Mouse (Mus musculus): ENCODE data around the gene Tigd3. TPM values are rescaled to one million over a fixed set of nuclear protein-coding genes. Genes with fewer than 3 reads are reported as not detected.
A peak's percentile ranks its signal among the peaks of the same experiment; 100 is the strongest.
"Not testable (repeated sequence)": the region's sequence is repeated elsewhere in the genome, so short reads cannot be mapped to it uniquely, and the experiment has no call there.

Tigd3 gene
- total RNA-seq, 2 experiments from 2014 or later, result 4.5 to 5.5 TPM

DNA sequence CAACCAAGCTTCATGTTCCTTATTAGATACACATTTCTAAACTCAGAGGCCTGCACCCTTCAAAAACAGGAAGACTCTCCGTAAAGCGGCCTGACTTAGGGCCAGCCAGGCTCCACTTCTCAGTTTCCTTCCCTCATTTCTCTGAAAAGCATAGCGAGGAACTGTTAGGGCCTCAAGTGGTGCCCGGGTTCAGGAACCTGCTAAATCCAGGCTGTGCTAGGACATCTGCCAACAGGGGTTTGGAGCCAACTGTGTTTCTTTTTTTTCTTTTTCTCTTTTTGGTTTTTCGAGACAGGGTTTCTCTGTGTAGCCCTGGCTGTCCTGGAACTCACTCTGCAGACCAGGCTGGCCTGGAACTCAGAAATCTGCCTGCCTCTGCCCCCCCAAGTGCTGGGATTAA, 11.9 kb downstream of the Tigd3 start:
- intact Hi-C loops (cut with DNase I), result not testable (repeated sequence)
- DNase-seq (ENCODE audit: low spot score in 2 of 2), result peak in 1 of 2 experiments; percentile 24

DNA sequence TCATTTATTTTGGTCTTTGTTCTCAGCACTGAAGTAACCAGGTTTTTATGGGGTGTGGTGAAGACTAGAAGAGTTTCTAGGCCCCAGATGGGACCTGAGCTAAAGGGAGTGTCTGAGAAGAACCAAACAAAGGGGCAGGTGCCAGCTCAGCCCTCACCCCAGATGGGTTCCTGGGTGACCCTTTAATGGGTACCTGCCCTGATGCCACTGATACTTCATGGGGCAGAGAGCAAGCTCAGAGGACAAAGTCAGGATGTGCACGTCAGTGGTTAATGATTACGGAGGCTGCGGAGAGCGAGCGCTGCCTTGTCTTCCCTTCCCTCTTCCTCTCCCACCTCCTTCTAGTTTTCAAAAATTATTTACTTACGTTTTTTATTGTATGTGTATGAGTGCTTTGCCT, 12.8 kb downstream of the Tigd3 start:
- intact Hi-C loops (cut with DNase I), result no loop called here
- no peak for DNase-seq (ENCODE audit: low spot score in 2 of 2)

DNA sequence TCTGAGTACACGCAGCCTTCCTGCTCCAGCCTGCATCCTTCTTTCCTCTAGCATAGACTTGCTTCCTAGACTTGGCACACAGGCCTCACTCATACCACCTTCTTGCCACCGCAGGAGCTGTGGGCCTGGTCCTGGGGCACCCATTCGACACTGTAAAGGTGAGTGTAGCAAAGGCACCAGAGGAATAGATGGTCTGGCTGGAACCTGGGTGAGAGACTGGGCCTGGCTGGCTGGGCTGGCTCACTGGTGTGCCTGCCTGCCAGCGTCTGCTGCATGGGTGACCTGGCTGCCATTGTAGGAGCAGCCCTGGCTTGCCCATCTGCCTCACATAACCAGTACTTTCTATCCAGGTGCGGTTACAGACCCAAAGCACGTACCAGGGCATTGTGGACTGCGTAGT, 14.2 kb downstream of the Tigd3 start:
- intact Hi-C loops (cut with DNase I), result loop anchor here (5.0 kb wide), 1 partner anchor 167 kb away; no protein-coding TSS in a partner anchor
- no peak for DNase-seq (ENCODE audit: low spot score in 2 of 2)

DNA sequence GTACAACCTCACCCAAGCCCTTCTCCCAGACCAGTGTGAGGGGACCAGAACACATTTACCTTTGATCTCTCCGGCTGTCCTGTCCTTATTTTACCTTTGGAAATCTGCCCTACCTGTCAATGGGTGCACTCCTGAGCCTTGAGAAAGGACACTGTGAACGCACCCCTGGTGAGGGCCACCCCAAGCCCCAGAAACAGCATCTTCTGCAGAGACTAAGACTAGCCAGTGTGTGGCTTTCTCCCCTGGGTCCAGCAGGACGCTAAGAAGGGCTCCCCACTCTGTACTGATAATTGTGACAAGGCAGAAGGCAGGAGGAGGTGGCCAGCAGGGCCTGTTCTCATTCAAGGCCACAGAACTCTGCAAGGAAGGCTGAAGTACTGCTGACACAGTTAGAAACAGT, 15.0 kb downstream of the Tigd3 start:
- intact Hi-C loops (cut with DNase I), result loop anchor here (1.0 to 5.0 kb wide), 2 partner anchors 92 to 167 kb away; no protein-coding TSS in a partner anchor
- DNase-seq (ENCODE audit: low spot score in 2 of 2), result no peak

DNA sequence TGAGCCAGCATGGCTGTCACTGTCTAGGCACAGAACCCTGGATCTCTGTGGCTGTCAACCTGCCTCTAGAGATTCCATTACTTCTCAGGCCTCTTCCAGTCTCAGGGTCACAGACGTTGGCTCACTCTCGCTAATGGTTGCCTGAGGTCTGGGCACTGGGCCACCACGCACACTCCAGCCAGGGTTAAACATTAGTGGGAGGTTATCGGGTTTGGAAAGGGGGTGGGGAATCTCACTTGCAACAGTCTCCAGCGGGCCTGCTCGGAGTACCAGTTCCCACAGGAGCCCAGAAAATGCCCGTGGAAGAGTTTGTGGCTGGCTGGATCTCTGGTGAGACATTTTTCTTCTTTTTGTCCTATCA, 15.6 kb downstream of the Tigd3 start:
- peak in 1 of 2 experiments; percentile 21 for DNase-seq (ENCODE audit: low spot score in 2 of 2)
- intact Hi-C loops (cut with DNase I), result loop anchor here (1.0 to 5.0 kb wide), 2 partner anchors 91 to 166 kb away; no protein-coding TSS in a partner anchor

DNA sequence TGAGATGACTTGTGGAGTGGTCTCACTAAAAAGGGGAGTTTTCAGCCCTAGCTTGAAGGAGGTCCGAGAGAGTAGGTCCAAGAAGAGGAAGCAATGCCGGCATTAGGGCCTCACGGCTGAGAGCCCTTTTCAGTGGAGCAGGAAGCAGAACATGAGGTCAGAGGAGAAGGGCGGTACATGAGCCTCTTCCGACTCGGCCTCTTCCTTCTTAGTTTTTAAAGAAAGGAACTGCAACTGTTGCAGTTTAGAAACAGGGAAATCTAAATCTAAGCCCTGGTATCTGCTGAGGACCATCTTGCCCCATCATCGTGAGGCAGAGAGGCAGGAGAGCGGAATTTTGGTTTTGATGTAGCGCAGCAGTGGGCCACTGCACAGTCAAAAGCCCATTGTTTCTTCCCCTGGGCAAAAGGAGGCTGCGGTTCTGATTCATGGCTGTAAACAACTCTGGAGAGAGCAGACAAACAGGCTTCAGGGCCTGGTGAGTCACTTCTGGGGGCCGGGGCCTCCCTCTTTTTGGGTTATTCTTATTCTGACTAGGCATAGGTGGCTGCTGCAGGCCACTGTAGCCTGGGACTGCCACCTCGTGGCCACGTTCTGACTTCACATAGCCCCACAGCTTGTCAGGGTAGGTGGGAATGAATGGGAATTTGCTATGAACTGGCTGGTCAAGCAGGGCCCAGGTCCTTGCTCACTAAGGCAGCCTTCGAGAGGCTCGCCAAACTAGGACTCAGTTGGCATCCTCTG, 16.2 kb downstream of the Tigd3 start, which contains the start of gene Slc25a45:
Gene Slc25a45 (plus strand): TSS at position 191 of the 744 bp plus-strand sequence.
- intact Hi-C loops (cut with DNase I), result loop anchor here (1.0 to 5.0 kb wide), 2 partner anchors 90 to 165 kb away; no protein-coding TSS in a partner anchor
- DNase-seq (ENCODE audit: low spot score in 2 of 2), result peak; percentile 68 to 88

DNA sequence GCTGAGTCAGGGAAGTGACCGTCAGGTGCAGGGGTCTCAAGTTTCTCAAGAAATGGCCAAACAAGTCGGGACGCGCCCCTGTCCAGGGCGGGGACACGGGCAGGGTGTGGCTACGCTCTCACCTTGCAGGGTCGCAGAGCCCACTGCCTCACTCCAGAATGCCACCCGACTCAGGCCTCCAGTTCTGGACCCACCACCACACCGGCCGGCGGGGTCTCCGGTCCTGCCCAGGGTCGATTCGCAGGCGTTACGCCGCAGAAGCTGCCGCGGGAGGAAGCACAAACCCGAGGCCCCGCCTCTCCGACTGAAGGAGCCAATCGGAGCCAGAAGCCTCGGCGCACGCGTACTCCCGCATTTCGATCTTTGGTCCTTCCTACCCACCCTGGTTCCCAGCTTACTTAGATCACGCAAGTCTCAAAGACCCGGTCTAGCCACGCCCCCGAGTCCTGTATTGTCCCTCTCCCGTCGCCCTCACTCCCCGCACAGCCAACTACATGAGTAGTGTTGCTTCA, 18.9 kb downstream of the Tigd3 start, which contains the start of gene Frmd8:
Gene Frmd8 (minus strand): TSS at position 306 of the 512 bp plus-strand sequence.
- intact Hi-C loops (cut with DNase I), result loop anchor here (5.0 kb wide), 1 partner anchor 163 kb away; no protein-coding TSS in a partner anchor
- DNase-seq (ENCODE audit: low spot score in 2 of 2), result peak; percentile 91 to 96

DNA sequence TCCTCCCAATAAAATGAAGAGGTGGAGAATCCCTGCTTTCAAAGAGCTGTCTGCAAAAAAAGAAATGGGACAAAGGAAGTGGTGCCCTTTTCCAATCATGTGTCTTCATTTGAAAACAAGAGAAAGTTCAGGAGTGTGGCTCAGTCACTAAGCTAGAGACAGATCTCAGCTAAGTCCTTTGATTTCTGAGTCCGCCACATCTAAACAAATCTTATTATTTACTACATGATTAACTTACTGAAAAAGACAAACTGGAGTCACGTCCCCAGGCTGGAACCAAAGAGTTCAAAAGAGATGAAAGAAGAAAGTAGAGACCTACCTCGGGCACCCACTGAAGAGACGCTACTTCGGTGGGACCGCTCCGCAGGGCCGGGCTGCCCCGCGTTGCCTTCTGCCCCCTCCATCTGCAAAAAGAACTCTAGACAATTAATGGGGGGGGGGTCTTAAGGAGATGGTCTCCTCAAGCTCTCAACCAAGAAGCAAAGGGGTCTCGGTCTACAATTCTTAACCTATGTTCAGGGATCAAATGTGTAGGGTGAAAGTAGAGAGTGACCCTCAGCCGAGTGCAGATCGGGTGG, 19.5 kb downstream of the Tigd3 start:
- no peak for DNase-seq (ENCODE audit: low spot score in 2 of 2)
- intact Hi-C loops (cut with DNase I), result no loop called here

DNA sequence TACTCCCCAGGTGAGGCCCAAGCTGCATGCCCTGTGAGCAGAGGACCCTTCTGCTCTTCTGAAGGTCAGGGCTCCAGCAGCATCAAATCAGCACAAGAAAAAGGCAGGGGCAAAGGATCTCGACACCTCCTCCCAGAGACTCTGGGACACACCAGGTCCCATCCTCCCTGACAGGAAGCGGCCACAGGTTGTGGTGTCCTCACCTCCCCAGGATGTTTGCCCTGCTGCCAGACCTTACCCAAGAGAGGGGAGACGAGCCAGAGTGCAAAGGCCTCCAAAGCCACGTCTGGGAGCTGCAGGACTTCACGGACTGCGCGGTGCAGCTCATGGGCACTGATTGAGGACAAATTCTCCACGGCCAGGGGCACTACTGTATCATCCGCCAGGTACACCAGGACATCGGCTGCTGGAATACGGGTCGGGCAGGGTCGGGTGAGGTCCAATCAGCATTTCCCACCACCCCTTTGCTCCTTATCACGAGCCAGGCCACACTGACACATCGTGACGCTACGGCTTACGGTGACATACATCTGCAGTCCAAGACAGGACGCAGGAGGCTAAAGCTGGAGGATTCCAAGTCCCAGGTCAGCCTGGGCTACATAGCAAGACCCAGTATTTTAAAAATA, 20.9 kb downstream of the Tigd3 start:
- intact Hi-C loops (cut with DNase I), result loop anchor here (2.0 kb wide), 1 partner anchor 16 kb away; no protein-coding TSS in a partner anchor
- no peak for DNase-seq (ENCODE audit: low spot score in 2 of 2)

DNA sequence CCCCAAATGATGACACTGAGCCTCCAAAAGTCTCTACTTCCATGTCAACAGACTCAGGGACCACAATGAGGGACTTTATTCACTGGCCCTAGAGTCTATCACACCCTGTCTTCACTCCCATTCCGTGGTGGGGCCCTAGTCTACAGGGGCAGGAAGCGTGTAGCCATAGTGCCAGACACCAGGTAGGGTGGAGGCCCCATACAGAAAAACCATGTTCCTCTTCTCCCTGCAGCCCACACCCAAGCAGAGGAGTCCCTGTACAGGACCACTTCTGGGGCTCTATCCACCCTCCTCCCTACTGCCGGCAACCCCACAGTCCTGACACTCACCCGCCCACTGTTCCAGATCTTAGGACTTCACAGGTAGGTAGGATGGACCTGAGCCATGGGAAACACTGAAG, 21.4 kb downstream of the Tigd3 start:
- no peak for DNase-seq (ENCODE audit: low spot score in 2 of 2)
- intact Hi-C loops (cut with DNase I), result loop anchor here (2.0 kb wide), 1 partner anchor 16 kb away; no protein-coding TSS in a partner anchor

DNA sequence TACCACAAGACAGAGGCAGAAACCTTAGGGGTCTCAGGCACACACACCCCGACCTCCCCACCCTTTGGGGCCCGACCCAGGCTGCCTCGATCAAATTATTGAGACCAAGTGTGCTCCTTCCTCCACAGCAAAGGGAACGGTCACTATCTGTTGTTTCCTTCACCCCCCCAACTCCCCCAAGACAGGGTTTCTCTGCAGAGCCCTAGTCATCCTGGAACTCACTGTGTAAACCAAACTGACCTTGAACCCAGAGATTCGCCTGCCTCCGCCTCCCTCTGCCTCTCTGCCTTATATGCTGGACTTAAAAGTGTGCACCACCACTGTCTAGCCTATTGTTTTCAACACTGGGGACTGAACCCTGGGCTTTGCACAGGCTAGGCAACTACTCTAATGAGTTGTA, 22.3 kb downstream of the Tigd3 start:
- intact Hi-C loops (cut with DNase I), result loop anchor here (2.0 kb wide), 1 partner anchor 15 kb away; no protein-coding TSS in a partner anchor
- no peak for DNase-seq (ENCODE audit: low spot score in 2 of 2)

DNA sequence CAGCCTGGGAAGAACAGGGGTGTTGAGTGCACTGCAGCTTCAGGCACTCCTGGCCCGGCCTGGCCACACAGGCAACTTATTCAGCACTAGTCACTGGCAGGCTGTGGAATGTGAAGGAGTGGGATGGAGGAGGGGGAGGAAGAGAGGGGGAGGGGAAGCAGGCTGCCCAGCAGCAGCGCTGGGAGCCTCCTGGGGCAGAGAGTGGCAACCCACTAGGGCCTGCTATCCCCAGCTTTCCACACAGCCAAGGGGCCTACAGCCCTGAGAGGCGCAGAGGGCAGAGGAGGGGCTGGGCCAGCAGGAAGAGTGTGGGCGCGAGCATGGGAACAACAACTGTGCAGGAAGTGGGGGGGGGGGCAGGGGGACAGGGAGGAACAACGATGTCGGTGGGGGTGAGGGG, 22.7 kb downstream of the Tigd3 start:
- intact Hi-C loops (cut with DNase I), result no loop called here
- no peak for DNase-seq (ENCODE audit: low spot score in 2 of 2)

DNA sequence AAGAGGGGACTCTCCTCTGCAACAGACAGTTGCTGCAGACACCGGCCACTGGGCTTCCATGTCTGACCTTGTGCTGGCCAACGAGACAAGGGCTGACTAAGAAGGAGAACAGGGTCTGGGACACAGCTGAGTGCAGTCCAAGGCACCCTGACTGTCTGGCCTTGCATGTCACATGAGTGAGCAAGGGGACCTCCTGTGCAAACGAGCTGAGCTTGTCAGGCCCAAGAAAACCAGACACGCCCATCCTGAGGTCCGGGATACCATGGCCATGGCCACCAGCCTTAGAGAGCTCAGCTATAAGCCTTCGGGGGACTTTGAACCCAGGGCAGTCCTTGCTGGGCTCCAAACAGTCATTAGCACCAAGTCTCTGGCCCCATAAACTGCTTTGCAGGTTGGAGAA, 25.9 kb downstream of the Tigd3 start:
- no peak for DNase-seq (ENCODE audit: low spot score in 2 of 2)
- intact Hi-C loops (cut with DNase I), result no loop called here

DNA sequence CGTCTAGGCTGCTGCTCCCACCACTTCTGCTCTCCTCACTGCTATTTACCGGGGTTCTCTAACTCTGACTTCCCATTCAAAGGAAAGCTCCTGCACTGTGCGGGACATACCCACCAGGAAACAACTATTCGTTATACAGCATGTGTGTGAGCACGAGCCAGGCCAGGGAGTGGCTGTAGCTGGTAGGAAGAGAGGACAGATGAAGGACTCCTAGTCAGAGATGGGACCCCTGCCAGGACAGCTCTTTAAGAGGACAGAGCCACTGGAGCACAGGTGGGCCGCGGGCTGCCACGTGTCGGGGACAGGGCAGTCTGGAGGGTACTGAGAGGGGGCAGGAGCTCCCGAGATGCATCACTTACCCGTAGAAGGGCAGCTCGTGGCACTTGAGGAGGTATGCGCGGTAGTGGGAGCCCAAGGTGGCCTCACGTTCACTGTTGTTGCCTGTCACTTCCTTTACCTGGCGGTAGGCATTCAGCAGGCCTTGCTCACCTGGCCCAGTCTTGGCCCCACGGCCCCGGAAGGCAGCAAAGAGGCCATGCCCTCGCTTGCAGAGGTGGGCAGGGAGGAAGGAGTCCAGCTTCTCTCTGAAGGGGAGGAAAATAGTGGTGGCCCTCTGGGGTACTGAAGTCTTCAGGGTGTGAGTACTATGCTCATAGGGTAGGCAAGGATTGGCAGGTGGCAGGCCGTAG, 29.1 kb downstream of the Tigd3 start:
- intact Hi-C loops (cut with DNase I), result no loop called here
- no peak for DNase-seq (ENCODE audit: low spot score in 2 of 2)

DNA sequence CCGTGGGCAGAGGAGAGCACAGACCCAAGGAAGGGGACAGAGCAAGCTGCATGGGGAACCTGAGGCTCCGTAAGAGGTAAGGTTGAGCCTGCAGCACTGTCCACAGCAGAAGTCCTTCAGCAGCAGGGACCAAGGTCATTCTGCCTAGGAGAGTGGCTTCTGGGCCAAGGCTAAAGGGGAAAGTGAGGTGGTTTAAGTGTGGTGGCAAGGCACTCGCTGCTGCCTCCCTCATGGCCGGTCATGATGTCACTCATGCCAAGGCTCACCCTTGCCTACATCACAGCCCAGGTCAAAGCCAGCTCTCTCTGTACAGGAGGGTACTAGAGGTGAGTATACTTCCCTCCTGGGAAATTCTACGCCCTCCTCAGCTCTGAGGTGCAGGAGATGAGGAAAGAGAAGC, 30.2 kb downstream of the Tigd3 start:
- intact Hi-C loops (cut with DNase I), result no loop called here
- DNase-seq (ENCODE audit: low spot score in 2 of 2), result no peak

DNA sequence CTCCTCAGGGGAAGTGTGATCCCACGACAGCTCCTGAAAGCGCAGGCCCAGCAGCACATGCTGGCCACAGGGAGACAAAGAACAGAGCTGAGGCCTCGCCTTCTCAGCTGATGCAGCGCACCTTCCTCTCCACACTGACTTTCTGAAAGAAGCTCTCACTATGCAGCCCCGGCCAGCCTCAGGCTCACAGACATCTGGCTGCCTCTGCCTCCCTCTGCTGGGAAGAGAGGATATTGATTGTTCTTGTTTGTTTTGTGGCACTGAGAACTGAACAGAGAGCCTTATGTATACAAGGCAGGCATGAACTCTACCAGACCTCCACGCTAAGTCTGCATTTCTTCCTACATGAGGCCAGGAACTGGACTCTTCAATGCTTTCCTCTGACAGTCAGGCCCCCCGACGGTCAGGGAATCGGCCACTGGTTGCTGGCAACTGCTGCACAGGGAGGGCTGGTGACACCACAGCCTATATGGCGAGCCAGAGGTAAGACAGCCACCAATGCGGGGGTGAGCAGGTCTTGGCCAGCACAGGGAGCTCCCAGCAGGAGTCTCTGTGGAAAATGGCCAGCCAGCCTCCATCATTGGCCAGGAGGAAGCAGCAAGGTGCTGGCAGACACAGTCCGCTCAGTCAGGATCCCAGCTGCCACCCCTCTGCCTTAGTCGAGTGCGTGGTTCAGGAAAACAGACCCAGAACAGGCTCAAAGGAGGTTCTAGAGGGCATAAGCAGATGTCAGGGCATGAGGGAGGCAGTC, 31.4 kb downstream of the Tigd3 start:
- DNase-seq (ENCODE audit: low spot score in 2 of 2), result no peak
- intact Hi-C loops (cut with DNase I), result no loop called here

DNA sequence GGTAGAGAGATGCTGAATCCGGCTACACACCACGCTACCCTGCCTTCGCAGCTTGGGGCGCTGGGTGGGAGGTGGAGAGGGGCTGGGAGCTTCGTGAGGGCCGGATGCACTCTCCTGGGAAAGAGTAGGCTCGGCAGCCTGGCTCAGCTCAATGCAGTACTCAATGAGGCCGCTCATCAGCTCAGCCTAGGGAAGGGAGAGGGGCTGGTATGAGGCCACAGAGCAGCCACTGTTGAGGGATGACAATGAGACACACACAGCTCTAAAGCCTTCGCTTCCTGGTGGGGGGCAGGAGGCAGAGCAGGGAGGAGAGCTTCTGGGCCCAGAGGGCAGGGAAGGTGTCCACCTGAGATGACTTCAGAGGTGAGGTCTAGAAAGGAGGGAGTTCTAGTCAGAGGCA, 37.3 kb downstream of the Tigd3 start:
- intact Hi-C loops (cut with DNase I), result loop anchor here (2.0 kb wide), 1 partner anchor 16 kb away; no protein-coding TSS in a partner anchor
- no peak for DNase-seq (ENCODE audit: low spot score in 2 of 2)

DNA sequence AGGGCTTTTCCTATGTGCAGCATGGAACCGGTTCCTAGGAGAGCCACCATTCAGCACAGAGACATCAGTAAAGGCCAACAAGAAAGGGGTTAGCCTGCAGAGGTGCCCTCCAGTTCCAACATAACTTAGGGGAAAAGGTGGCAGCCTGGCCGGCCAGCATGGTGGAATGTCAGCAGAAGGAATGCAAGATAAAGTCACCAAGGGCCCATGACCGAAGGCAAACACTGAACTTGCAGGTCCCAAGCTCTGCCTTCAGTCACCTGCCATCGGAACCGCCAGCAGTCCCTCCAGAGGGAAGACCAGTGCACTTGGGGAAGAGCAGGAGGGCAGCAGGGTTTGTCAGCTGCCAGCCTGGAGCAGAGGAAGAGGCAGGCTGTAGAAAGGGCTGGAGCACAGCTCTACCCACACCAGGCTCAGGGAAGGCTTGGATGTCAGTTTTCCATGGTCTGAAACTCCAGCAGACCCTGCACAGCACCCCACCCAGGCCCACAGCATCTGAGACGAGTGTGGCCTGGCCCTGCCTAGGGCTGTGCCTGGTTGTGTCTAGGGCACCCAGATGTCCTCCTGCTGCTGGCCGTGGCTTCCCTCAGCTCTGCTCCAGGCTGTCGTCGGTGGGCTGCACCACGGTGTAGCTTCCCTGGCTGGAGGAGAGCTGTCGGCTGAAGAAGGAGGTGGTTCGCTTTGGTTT, 41.8 kb downstream of the Tigd3 start:
- no peak for DNase-seq (ENCODE audit: low spot score in 2 of 2)
- intact Hi-C loops (cut with DNase I), result no loop called here
